Mouse (Mus musculus) ovary, adult 18-20 months (tissue): Measurements from ENCODE around the gene Jade2.
"Not testable (repeated sequence)": the region's sequence is repeated elsewhere in the genome, so short reads cannot be mapped to it uniquely, and the experiment has no call there.

Experiments used
- DNase-seq: peaks from one replicate; pipeline ENCODE4 v3.0.0; 2022; ENCODE audit warnings: low spot score, mixed read lengths

Gene Jade2

GRCm38 (mm10) chr11:51790662-51791061 is 66.8 kb downstream of the Jade2 start:
- no peak for DNase-seq

- DNase-seq = not testable (repeated sequence)
Observed at GRCm38 (mm10) chr11:51789735-51790134, 67.7 kb downstream of the Jade2 start.

GRCm38 (mm10) chr11:51785926-51786325 is 71.5 kb downstream of the Jade2 start:
- no peak for DNase-seq

- DNase-seq = no peak
Observed at GRCm38 (mm10) chr11:51782721-51783120, 74.7 kb downstream of the Jade2 start.

GRCm38 (mm10) chr11:51780773-51781267 is 76.6 kb downstream of the Jade2 start:
- no peak for DNase-seq

GRCm38 (mm10) chr11:51777478-51777877 is 80.0 kb downstream of the Jade2 start:
- no peak for DNase-seq

- DNase-seq = no peak
Observed at GRCm38 (mm10) chr11:51775507-51775906, 81.9 kb downstream of the Jade2 start.

- no peak for DNase-seq
Observed at GRCm38 (mm10) chr11:51768296-51768695, 89.2 kb downstream of the Jade2 start.

GRCm38 (mm10) chr11:51767579-51768220 is 89.8 kb downstream of the Jade2 start:
- DNase-seq = no peak

GRCm38 (mm10) chr11:51764816-51765215 is 92.6 kb downstream of the Jade2 start:
- DNase-seq = no peak

GRCm38 (mm10) chr11:51763955-51764354 is 93.5 kb downstream of the Jade2 start:
- DNase-seq = no peak
